Mouse (Mus musculus) bone marrow macrophage, adult 2 months (primary cell): ENCODE measurements around the gene Prkd2. TPM values are rescaled to one million over a fixed set of nuclear protein-coding genes. Genes with fewer than 3 reads are reported as not detected.
A peak's percentile ranks its signal among the peaks of the same experiment; 100 is the strongest.

ENCODE experiments used
- H3K27ac ChIP-seq: 2 replicates; pipeline ENCODE4 v1.5.1; 2012; ENCODE audit warnings: low read depth, low read length; ENCODE audit not compliant: insufficient read depth
- H3K4me1 ChIP-seq: 2 replicates; pipeline ENCODE4 v1.6.1; 2012; ENCODE audit warnings: low read length; ENCODE audit not compliant: control insufficient read depth, insufficient read depth
- H3K4me3 ChIP-seq: 2 replicates; pipeline ENCODE4 v1.5.1; 2012; ENCODE audit warnings: mild to moderate bottlenecking, low read length, moderate library complexity; ENCODE audit not compliant: insufficient read depth
- CTCF ChIP-seq: IDR thresholded peaks from 2 replicates; pipeline ENCODE4 v1.5.1; 2012; ENCODE audit warnings: low read depth, mild to moderate bottlenecking, low read length, moderate library complexity
- POLR2A ChIP-seq: IDR thresholded peaks from 2 replicates; pipeline ENCODE4 v1.6.1; 2012; ENCODE audit warnings: mild to moderate bottlenecking, low read depth, low read length, borderline replicate concordance
- polyA plus RNA-seq: library from polyadenylated mRNA; stranded (reverse); fragments of >200 nt; gene quantifications from 2 replicates; pipeline ENCODE4 v1.2.4, GENCODE M21; 2012; ENCODE audit not compliant: missing spikeins, insufficient read depth, insufficient read length

The Prkd2 gene
- polyA plus RNA-seq, 1 experiment: 9.8 TPM

DNA sequence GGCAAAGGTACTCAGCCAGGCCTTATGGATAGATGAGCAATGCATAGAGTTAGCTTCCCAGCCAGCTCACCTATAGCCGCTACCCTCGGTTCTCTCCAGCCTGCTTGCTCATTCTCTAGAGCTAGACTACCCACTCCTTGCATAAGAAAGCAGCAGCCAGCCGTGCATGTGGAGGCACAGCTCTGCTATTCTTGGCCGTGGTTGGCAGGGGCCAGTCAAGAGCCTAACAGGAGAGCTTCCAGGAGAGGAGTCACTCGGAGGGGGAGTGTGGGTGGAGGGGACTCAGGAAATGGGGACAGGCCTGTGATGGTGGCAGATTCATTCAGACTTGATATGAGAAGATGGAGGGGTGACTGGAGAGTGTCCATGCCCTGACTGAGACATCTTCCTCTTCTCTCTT, 19.0 kb upstream of the Prkd2 start:
- no peak for TF ChIP-seq POLR2A
- no peak for TF ChIP-seq CTCF
- no peak overlapping the region for H3K4me3 ChIP-seq
- no peak overlapping the region for H3K27ac ChIP-seq
- peaks cover 60% of the 10 kb centered on the region for H3K4me1 ChIP-seq

- TF ChIP-seq POLR2A: no peak
- TF ChIP-seq CTCF: peak; percentile 24; the same call in 1 of the 2 replicates
These were observed 16.9 kb upstream of the Prkd2 start for GRCm38 (mm10) chr7:16825785-16826184.

DNA sequence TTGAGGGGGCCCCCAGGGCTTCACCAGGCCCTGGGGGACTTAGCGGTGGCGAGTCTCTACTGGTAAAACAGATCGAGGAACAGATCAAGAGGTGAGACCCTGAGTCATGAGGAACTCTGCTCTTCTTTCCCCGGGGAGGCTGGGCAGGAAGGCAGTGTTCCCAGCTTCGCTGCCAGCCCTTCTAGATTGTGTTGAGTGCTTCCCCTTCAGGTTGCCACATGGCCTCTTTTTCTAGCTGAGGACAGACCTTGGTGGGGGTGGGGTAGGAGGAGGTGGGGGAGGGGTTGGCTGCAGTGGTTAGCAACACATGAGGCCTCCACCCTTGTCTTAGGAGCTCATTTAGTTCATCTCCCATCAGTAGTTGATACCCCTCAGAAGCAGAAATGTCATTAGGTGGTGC, 16.1 kb upstream of the Prkd2 start:
- TF ChIP-seq CTCF (no peak), POLR2A (no peak)
- Histone ChIP-seq H3K27ac (no peak overlapping the region), H3K4me1 (peaks cover 36% of the 10 kb centered on the region)

More at GRCm38 (mm10) chr7:16825785-16826184, 16.9 kb upstream of the Prkd2 start:
- H3K4me3 ChIP-seq: no peak overlapping the region
- peaks cover 44% of the 10 kb centered on the region for H3K4me1 ChIP-seq
- H3K27ac ChIP-seq: no peak overlapping the region

GRCm38 (mm10) chr7:16827274-16827673, 15.4 kb upstream of the Prkd2 start:
- Histone ChIP-seq H3K4me3 (no peak overlapping the region), H3K4me1 (peaks cover 29% of the 10 kb centered on the region), H3K27ac (peak overlapping the region; percentile 14; the same call in 1 of the 2 replicates)
- TF ChIP-seq POLR2A (no peak), CTCF (no peak)

More for the DNA sequence above, 16.1 kb upstream of the Prkd2 start:
- no peak overlapping the region for H3K4me3 ChIP-seq

DNA sequence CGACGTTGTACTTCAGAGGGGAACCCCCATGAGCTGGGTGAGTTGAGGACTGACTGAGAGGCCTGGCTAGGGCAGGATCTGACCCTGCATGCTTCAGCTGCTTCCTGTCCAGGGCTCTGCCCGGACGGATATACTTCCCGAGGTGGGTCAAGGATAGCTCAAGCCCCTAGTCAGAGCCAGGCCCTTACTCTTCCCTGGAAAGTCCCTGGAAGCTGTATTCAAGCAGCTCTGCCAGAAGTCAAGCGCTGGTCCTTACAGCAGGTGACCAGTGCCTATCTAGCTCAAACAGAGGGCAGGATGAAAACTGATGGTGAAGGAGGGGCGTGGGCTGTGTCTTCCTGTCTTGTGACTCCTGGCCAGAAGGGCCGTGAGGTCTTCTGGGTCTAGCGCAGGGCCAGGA, 12.3 kb upstream of the Prkd2 start:
- peaks cover 19% of the 10 kb centered on the region for H3K4me1 ChIP-seq
- H3K4me3 ChIP-seq: no peak overlapping the region
- TF ChIP-seq CTCF (no peak), POLR2A (no peak)
- H3K27ac ChIP-seq: no peak overlapping the region

GRCm38 (mm10) chr7:16837916-16838803, 4.5 kb upstream of the Prkd2 start:
- Histone ChIP-seq H3K4me1 (peaks cover 17% of the 10 kb centered on the region), H3K27ac (no peak overlapping the region), H3K4me3 (no peak overlapping the region)
- TF ChIP-seq CTCF (no peak), POLR2A (no peak)

- TF ChIP-seq CTCF (no peak), POLR2A (no peak)
- Histone ChIP-seq H3K27ac (no peak overlapping the region), H3K4me3 (no peak overlapping the region), H3K4me1 (peaks cover 19% of the 10 kb centered on the region)
These were observed 3.8 kb upstream of the Prkd2 start for GRCm38 (mm10) chr7:16838804-16839426.

DNA sequence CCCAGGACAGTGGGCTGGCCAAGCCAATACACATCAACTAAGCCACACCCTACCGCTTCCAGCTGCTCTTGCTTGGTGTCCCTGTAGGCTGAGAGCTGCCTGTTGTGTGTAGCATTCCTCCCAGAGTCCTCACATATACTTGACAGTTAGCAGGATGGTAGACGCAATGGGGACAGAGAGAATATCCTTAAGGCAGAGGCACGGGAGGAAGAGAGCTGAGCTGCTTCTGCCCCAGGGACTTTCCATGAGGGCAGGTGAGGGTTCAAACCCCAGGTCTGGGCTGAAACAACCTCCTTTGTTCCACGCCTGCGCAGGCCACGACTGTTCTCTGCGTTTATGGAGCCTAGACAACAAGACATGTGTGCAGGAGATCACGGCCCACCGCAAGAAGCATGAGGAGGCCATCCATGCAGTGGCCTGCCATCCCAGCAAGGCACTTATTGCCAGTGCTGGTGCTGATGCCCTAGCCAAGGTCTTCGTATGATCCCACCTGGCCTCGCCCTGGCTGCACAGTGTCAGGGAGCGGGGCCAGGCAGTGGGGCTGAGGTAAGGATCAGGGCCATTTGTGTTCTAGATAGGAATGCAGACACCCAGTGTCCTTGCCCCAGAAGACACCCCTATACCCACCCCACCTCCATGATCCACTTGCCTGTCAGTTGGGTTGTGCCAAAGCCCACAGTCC, 3.1 kb upstream of the Prkd2 start:
- Histone ChIP-seq H3K4me1 (peaks cover 21% of the 10 kb centered on the region), H3K27ac (no peak overlapping the region), H3K4me3 (no peak overlapping the region)
- TF ChIP-seq CTCF (no peak), POLR2A (no peak)

GRCm38 (mm10) chr7:16840109-16840491, 2.6 kb upstream of the Prkd2 start:
- TF ChIP-seq CTCF (no peak), POLR2A (no peak)
- Histone ChIP-seq H3K4me3 (no peak overlapping the region), H3K27ac (no peak overlapping the region), H3K4me1 (peaks cover 25% of the 10 kb centered on the region)
